Mouse (Mus musculus): ENCODE measurements around the gene Gdf15. TPM values are rescaled to one million over a fixed set of nuclear protein-coding genes. Genes with fewer than 3 reads are reported as not detected.

Gdf15 gene
- 11.8 and 16.3 TPM in 2 replicates for polyA plus RNA-seq (2012; rRNA removed)

DNA sequence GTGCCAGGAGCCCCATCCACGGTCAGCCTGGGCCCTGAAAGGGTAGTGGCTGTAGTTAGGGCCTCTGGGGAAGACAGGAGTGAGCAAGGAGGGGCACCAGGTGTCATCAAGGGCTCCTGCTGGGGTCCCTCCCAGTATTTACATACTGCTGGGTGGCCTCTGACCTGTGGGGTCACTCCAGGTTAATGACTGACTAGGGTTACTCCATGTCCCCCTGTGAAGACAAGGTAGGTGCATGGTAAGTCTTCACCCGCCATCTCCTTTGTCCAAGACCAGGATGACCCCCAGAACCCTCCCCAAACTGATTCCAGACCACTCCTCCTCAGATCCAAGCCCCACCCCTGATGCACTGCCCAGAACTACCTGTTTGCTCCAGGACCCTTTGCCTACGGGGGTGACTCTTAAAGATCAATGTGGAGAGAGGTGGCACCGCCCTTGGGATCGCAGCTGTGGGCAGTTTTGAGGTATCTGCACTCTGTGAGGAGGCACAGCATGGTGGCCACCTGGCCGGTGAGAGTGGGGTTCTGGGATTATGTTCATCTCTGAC is at the start of gene Gdf15:
Gene Gdf15 (minus strand): TSS at position 111 of the 547 bp plus-strand sequence.

GRCm38 (mm10) chr8:70673079-70673856 is 41.0 kb upstream of the Gdf15 start, which contains the start of gene Lsm4:
Gene Lsm4 (plus strand): TSS chr8:70673248.

DNA sequence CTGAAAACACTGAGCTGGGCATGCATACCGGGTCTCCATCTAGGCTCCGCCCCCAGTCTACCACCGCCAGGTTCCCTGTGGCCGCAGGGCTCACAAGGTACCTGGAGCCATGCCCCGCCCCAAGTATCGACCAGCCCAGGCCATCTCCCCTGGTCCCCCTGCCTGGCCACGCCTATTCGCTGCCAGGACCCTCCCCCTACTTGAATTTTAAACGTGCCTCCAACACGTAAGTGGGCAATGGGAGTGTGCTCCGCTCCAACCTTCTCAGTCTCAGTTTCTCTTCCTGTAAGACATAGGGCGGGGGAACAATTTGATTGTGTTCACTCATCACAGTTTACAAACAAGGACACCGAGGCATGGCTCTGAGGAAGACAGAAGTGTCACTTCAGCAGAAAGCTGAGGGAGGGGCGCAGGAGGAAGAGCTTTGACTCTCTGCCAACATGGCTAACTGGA is 28.0 kb upstream of the Gdf15 start, which contains the start of gene Pgpep1:
Gene Pgpep1 (minus strand): TSS at position 116 of the 453 bp plus-strand sequence.

DNA sequence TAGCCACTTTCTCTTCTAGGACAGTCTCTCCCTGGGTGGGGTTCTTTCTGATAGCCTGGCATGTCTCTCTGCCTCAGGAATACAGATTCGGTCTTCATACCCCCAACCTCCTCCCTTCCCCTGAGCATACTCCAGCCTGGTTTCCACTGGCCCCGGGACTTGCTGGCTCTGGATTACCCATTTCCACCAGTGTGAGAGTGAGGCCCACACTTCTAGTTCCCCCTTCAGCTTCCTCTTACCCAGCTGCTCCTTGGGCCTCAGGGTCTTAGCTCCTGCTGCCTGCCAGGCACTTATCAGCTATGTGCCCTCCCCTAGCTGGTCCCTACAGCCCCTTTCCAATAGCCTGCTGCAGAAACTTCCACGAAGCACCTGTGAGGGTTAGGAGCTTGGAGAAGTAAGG is 16.4 kb downstream of the Gdf15 start, which contains the start of gene Lrrc25:
Gene Lrrc25 (plus strand): TSS at position 262 of the 400 bp plus-strand sequence.

GRCm38 (mm10) chr8:70608749-70609367 is 23.4 kb downstream of the Gdf15 start, which contains the start of gene Ssbp4:
Gene Ssbp4 (minus strand): TSS chr8:70608872.

GRCm38 (mm10) chr8:70593961-70594609 is 38.2 kb downstream of the Gdf15 start, which contains the start of gene Isyna1:
Gene Isyna1 (plus strand): TSS chr8:70594373.

Other genes with a start within 250 kb of the Gdf15 start
- 69.5 and 70.0 TPM in 2 replicates for gene Crtc1, start 192.9 kb downstream of the Gdf15 start, polyA plus RNA-seq (2012; rRNA removed)
- gene Klhl26, start 155.5 kb downstream of the Gdf15 start, polyA plus RNA-seq (2012; rRNA removed), result 132 and 154 TPM in 2 replicates
- 2.3 and 4.0 TPM in 2 replicates for gene Tmem59l, start 145.1 kb downstream of the Gdf15 start, polyA plus RNA-seq (2012; rRNA removed)
- gene Crlf1, start 139.3 kb downstream of the Gdf15 start, polyA plus RNA-seq (2012; rRNA removed), result 11.6 and 22.8 TPM in 2 replicates
- 333 and 372 TPM in 2 replicates for gene Rex1bd, start 125.7 kb downstream of the Gdf15 start, polyA plus RNA-seq (2012; rRNA removed)
- gene Uba52, start 121.7 kb downstream of the Gdf15 start, polyA plus RNA-seq (2012; rRNA removed), result 989 and 1,155 TPM in 2 replicates
- 685 and 705 TPM in 2 replicates for gene Fkbp8, start 104.7 kb downstream of the Gdf15 start, polyA plus RNA-seq (2012; rRNA removed)
- 70.3 and 97.9 TPM in 2 replicates for gene Kxd1, start 104.5 kb downstream of the Gdf15 start, polyA plus RNA-seq (2012; rRNA removed)
- 33.7 and 35.4 TPM in 2 replicates for gene Ell, start 93.0 kb downstream of the Gdf15 start, polyA plus RNA-seq (2012; rRNA removed)
- 867 and 914 TPM in 2 replicates for gene Isyna1, start 38.1 kb downstream of the Gdf15 start, polyA plus RNA-seq (2012; rRNA removed)
- gene Ssbp4, start 23.6 kb downstream of the Gdf15 start, polyA plus RNA-seq (2012; rRNA removed), result 426 and 602 TPM in 2 replicates
- 11.0 and 12.7 TPM in 2 replicates for gene Lrrc25, start 16.3 kb downstream of the Gdf15 start, polyA plus RNA-seq (2012; rRNA removed)
- gene Pgpep1, start 27.9 kb upstream of the Gdf15 start, polyA plus RNA-seq (2012; rRNA removed), result 100 and 112 TPM in 2 replicates
- gene Lsm4, start 40.8 kb upstream of the Gdf15 start, polyA plus RNA-seq (2012; rRNA removed), result 179 and 190 TPM in 2 replicates
- 689 and 1,003 TPM in 2 replicates for gene Jund, start 66.5 kb upstream of the Gdf15 start, polyA plus RNA-seq (2012; rRNA removed)
- 0.03 TPM in 2 replicates for gene Iqcn, start 71.0 kb upstream of the Gdf15 start, polyA plus RNA-seq (2012; rRNA removed)
- 0.60 and 0.89 TPM in 2 replicates for gene Gm3336, start 86.1 kb upstream of the Gdf15 start, polyA plus RNA-seq (2012; rRNA removed)
- 3.5 and 6.5 TPM in 2 replicates for gene Pde4c, start 91.3 kb upstream of the Gdf15 start, polyA plus RNA-seq (2012; rRNA removed)
- gene Rab3a, start 122.2 kb upstream of the Gdf15 start, polyA plus RNA-seq (2012; rRNA removed), result 50.0 and 67.9 TPM in 2 replicates
- gene Mpv17l2, start 128.5 kb upstream of the Gdf15 start, polyA plus RNA-seq (2012; rRNA removed), result 210 and 274 TPM in 2 replicates
- 322 and 352 TPM in 2 replicates for gene Pik3r2, start 144.3 kb upstream of the Gdf15 start, polyA plus RNA-seq (2012; rRNA removed)
- 111 and 132 TPM in 2 replicates for gene Mast3, start 172.6 kb upstream of the Gdf15 start, polyA plus RNA-seq (2012; rRNA removed)
- gene Il12rb1, start 176.0 kb upstream of the Gdf15 start, polyA plus RNA-seq (2012; rRNA removed), result 1.1 and 1.5 TPM in 2 replicates
- gene Arrdc2, start 207.3 kb upstream of the Gdf15 start, polyA plus RNA-seq (2012; rRNA removed), result 97.4 and 114 TPM in 2 replicates
- 7.1 and 9.1 TPM in 2 replicates for gene Kcnn1, start 230.8 kb upstream of the Gdf15 start, polyA plus RNA-seq (2012; rRNA removed)
- gene Ccdc124, start 241.5 kb upstream of the Gdf15 start, polyA plus RNA-seq (2012; rRNA removed), result 65.2 and 65.7 TPM in 2 replicates

Data from ovary, adult 2 months (tissue).